Mouse (Mus musculus) adrenal gland, postnatal 36 days (tissue): ENCODE data around the gene Psmc6. TPM values are rescaled to one million over a fixed set of nuclear protein-coding genes. Genes with fewer than 3 reads are reported as not detected.

Experiments used
- DNase-seq, 2 experiments: peaks; one replicate each; pipeline ENCODE4 v3.0.0; 2021; ENCODE audit warnings: mixed read lengths in 1 of 2
- total RNA-seq, 2 experiments: library from RNA; stranded (reverse); gene quantifications; 2 replicates each; pipeline ENCODE4 v1.2.3; 2021

Gene Psmc6
- total RNA-seq, 2 experiments from 2014 or later = 124 to 134 TPM

DNA sequence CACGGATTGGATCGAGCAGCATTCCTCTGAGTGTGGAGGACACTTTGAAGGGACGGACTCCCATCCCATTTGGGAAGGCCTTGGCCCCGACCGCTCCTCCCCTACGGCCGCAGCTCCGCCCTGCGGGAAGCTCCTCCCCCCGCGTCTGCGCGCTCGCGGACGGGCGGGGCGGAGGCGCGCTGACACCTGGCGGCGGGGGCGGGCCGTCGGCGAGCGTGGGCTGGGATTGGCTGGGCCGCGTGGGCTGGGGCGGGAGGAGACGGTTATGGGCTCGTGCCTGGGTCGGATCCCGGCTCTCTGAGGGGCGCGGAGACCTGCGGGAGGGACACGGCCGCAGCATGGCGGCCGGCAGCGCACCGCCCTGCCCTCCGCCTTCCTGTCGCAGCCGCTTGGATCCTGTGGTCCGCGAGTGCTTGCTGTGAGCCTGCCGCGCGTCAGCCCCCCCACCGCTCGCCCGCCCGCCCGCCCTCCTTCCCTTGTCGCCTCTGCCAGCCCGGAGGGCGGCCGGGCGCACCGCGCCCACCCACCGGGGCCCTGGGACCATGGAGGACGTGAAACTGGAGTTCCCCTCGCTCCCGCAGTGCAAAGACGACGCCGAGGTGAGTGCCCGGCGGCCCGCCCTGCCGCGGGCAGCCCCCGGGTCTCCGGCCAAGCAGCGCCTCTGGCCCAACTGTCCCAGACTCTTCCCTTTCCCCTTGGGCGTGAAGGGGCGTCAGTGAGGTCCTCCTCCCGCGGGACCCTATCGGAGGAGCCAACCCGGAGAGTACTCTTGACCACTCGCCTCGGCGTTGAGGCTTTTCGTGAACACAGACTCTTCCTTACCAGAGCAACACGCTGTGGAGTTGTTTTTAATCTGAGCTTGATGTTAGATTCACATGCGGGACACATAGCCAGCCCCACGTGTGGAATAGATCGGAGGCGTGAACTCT lies 21.6 kb downstream of the Psmc6 start, which contains the start of gene Styx:
Gene Styx, plus strand, starts transcription at position 163 of the 929 bp plus-strand sequence.
- peak; percentile 98 to 99 for DNase-seq

GRCm38 (mm10) chr14:45364211-45365195 lies 34.9 kb downstream of the Psmc6 start:
- peak; percentile 15 to 63 for DNase-seq

DNA sequence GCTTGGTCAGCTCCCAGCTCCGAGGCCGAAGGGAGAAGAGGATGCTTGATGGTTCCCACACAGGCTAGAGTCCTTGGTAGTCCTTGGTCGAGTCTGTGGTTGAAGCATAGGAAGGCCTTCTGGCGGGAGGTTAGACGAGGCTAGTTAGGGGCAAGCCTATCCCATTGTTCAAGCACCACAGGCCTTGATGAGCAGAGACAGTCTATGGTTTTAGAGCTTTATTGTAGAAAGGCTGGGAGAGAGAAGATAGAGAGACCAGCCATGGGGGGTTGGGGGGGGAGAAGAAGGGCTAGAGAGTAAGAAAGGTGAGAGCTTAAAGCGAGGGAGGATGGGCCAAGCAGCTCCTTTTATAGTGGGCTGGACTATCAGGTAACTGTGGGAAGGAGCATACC lies 35.6 kb downstream of the Psmc6 start:
- no peak for DNase-seq

DNA sequence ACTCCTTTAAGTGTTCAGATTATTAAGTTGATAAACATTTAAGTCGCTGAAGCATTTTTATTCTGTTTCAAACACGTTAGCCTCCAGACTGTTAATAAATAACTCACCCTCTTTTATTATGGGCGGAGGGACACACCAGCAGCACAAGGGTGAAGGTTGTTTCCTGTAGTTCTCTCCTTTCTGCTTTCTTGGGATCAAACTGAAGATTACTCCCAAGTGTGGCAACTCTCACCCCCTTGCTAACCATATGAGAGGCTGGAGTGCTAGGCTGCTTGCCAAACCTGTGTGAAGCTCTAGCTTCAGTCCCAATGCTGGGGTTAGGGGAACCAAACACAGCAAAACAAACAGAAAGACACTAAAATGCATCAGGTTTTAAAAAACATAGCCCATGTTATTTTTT lies 49.2 kb downstream of the Psmc6 start:
- no peak for DNase-seq

GRCm38 (mm10) chr14:45380756-45381155 lies 51.2 kb downstream of the Psmc6 start:
- DNase-seq = no peak

DNA sequence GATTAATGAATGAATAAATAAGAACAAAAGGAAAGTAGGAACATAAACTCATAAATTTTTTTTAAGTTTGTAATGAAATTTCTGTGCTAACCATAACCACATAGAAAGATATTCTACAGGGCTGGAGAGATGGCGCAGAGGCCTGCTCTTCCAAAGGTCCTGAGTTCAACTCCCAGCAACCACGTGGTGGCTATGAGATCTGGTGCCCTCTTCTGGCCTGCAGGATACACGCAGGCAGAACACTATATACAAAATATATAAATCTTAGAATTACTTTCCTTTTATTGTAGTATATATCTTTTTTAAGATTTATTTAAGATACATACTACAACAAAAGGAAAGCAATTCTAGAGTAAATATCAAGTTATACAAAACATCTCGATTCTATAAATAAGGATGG lies 53.3 kb downstream of the Psmc6 start:
- no peak for DNase-seq

GRCm38 (mm10) chr14:45385596-45385995 lies 56.0 kb downstream of the Psmc6 start:
- DNase-seq = no peak

GRCm38 (mm10) chr14:45387480-45387879 lies 57.9 kb downstream of the Psmc6 start:
- DNase-seq = no peak

DNA sequence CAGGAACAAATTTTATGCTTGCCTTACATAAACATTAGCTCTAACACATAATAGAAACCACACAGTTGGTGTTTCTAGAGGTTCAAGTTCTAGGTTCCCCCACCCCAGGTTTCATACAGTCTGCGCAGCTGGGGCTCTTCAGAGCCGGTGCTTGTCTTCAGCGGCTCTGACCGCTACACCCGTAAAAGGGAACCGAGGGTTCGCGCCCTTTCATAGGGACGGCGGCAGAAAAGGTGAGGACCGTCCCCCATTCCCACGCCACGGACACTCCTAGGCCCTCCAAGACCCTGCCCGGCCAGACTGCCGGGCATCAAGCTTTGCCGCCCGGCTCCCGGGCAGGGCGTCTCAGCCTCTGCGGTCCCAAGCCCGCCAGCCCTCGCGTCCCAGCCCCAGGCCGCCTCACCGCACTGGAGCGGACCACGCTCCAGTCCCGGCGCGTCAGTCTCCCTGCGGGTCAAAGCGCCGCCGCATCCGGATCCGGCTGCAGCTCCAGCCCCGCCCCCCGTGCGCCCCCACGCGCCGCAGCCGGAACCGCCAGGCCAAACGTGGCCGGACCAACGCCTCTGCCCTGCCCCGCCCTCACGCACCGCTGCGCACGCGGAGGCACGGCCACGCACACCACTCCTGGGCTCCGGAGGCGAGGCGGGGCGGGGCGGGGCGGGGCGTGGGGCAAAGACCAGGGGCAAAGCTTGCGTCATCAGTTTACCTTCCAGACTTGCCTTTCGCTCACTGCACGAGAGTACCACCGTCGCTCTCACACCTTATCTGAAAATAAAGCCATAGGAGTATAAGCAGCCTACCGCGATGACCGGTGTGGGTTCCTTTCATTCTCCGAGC lies 59.0 kb downstream of the Psmc6 start:
- DNase-seq = peak; percentile 97 to 99

GRCm38 (mm10) chr14:45389194-45389593 lies 59.6 kb downstream of the Psmc6 start:
- DNase-seq = no peak

Other genes starting within 250 kb of the Psmc6 start
- 1 to 10 TPM in 1 of 2 experiments, under 1 TPM in 1; 0.82 to 1.0 TPM for gene Gpr137c, start 110.1 kb upstream of the Psmc6 start, total RNA-seq
- 10 to 100 TPM; 15.0 to 18.0 TPM for gene Txndc16, start 109.5 kb upstream of the Psmc6 start, total RNA-seq
- 10 to 100 TPM; 29.6 to 43.5 TPM for gene Ero1l, start 11.0 kb upstream of the Psmc6 start, total RNA-seq
- gene Styx, start 21.3 kb downstream of the Psmc6 start, total RNA-seq = 10 to 100 TPM; 25.2 to 29.8 TPM
- 10 to 100 TPM; 31.1 to 35.8 TPM for gene Gnpnat1, start 75.1 kb downstream of the Psmc6 start, total RNA-seq
- gene Fermt2, start 200.3 kb downstream of the Psmc6 start, total RNA-seq = 100 to 1,000 TPM; 105 to 134 TPM